Mouse (Mus musculus): Measurements from ENCODE around the gene Irs2.

DNA sequence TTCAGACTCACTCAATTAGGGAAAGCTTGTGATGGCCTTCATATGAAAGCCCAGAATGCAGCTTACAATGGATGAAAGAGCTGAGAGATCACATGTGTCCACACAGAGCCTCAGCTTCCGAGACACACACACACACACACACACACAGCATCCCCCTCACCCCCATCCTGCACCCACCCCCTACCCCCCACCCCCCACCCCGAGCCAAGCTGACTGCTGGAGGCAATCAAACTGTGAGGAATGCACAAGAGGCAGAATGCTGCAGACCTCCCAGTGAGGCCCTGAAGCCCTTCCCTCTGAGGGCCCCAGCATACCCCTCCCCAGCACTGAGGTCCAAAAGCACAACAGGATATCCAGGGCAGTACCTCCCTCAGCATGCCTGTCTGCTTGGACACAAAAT, 33.6 kb downstream of the Irs2 start:
- TF ChIP-seq CHD2 (IDR thresholded peaks at IDR 0.05; ENCODE audit: low read depth, low read length) = no peak
- TF ChIP-seq ZNF384 (IDR thresholded peaks at IDR 0.05; ENCODE audit: low read depth, low read length) = no peak
- no peak for TF ChIP-seq HCFC1 (IDR thresholded peaks at IDR 0.05; ENCODE audit: borderline replicate concordance, insufficient read depth, low read length)
